Mouse (Mus musculus): ENCODE measurements around the gene B020031M17Rik. TPM values are rescaled to one million over a fixed set of nuclear protein-coding genes. Genes with fewer than 3 reads are reported as not detected.
"Not testable (repeated sequence)": the region's sequence is repeated elsewhere in the genome, so short reads cannot be mapped to it uniquely, and the experiment has no call there.

Gene B020031M17Rik
- polyA plus RNA-seq (2015; fragmentation: Nextera tagmentation; extraction: Ambion mirVana), result not detected in 2 replicates

DNA sequence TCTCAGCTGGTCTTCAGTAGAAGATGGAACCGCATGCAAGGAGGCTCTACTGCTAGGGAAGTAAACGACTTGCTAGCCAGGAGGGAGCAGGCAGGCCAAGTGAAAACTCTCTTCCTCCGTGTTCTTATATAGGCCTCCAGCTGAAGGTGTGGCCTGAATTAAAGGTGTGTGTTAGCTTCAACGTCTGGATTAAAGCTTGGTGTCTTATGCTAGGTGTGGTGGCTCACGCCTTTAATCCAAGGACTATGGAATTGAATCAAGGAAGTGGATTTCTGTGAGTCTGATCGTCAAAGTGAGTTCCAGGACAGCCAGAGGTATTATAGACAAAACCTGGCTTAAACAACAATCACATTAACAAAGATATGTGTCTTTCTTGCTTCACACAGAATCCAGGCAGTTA lies at the start of gene B020031M17Rik:
TSS of gene B020031M17Rik (minus strand) at position 101 of the 400 bp plus-strand sequence.
- H3K4me1 ChIP-seq; H3K27me3 ChIP-seq (replicated peaks): not testable (repeated sequence)
- 75% methylated on average over 4 of the region's 6 CpGs for WGBS

DNA sequence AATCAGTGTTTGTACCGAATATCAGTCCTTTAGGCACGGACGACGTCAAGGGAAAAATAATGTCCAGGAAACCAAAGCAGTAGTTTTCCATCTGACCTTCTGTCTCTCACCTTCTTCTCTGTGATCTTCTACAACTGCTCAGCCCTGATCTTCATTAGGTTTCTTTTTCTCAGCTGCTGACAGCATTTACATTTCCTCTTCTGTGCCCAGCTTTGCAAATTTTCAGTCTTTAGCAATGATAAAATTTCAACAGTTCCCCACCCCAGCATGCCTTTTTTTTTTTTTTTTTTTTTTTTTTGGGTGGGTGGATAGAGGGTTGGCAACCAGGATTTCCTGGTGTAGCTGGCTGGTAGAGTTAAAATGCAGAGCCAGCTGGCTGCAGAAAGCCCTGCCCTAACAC lies 48.6 kb upstream of the B020031M17Rik start:
- H3K9ac ChIP-seq; H3K4me2 ChIP-seq; H3K9me3 ChIP-seq; H3K4me3 ChIP-seq (replicated peaks); H3K36me3 ChIP-seq; H3K27me3 ChIP-seq (replicated peaks); H3K27ac ChIP-seq; H3K4me1 ChIP-seq; ATAC-seq (ENCODE audit: insufficient read depth, low FRiP score, low read depth): not testable (repeated sequence)
- WGBS, result no CpG with 5 or more reads among the region's 4 CpGs

More for the DNA sequence above, at the start of gene B020031M17Rik:
- H3K9me3 ChIP-seq; H3K4me3 ChIP-seq (replicated peaks); H3K36me3 ChIP-seq; H3K9ac ChIP-seq; ATAC-seq (ENCODE audit: insufficient read depth, low FRiP score, low read depth); H3K27ac ChIP-seq; H3K4me2 ChIP-seq: not testable (repeated sequence)

DNA sequence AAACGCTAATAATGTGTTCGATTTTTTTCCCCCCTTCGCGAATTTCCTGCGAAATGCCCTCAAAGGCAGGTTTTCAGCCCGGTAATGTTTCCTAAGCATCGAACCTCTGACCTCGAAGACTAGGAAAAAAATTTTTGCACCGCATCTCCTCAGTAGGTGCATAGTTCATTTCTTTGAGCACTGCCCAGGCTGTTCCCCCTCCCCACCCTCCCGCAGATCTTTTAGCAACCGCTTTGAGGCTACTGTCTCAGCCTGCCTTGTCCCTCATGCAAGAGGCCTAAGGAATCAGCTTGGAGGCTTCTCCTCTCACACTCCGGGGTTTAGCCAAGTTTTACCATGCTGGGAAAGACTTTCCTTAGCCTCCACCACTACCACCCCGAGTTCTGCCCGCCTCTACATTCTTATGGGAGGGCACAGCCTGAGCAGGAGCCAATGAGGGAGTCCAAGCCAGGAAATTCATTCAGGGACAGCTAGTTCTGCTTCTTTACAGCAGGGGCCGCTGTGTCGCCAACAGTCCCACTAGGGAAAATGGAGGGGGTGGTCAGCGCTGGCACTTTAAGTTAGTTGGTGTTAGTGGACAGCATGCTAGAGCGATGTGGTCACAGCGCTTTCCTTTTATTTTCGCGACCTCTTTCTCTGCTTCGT lies 48.0 kb upstream of the B020031M17Rik start:
- not testable (repeated sequence) for H3K9me3 ChIP-seq; H3K27me3 ChIP-seq (replicated peaks); H3K36me3 ChIP-seq; H3K4me2 ChIP-seq; H3K4me3 ChIP-seq (replicated peaks); H3K4me1 ChIP-seq; H3K9ac ChIP-seq; H3K27ac ChIP-seq
- WGBS, result no CpG with 5 or more reads among the region's 22 CpGs
- ATAC-seq (ENCODE audit: insufficient read depth, low FRiP score, low read depth), result peak; percentile 65; the same call in 1 of the 2 replicates

DNA sequence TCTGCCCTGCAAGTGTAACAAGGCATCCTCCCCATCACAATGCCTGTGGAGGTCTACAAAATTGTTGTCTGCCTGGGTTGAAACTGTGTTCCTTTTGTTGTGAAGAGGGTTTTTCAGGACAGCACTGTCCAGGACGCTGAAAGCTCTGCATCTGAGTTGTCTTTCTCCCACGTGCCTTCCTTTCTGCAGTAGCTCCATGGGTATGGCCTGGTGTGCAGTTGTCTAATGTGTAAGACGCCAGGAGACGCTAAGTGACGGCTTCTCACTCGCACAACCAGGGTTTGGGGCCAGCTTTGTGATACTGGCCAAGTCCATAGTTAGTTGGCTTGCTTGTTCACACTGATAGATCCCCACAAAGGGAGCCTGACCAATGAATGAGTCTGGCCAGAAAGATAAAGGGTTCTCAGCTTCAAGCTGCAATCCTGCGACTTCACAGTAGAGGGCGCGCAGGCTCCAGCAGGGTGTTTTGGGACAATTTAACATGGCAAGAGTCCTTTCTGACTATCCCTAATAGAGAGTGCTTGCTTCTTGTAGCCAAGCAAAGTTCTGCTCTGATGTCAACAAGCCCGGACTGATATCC lies 41.4 kb upstream of the B020031M17Rik start:
- not testable (repeated sequence) for H3K4me1 ChIP-seq; H3K9ac ChIP-seq; H3K4me2 ChIP-seq; H3K4me3 ChIP-seq (replicated peaks); ATAC-seq (ENCODE audit: insufficient read depth, low FRiP score, low read depth); H3K9me3 ChIP-seq; H3K27ac ChIP-seq; H3K36me3 ChIP-seq; H3K27me3 ChIP-seq (replicated peaks)
- WGBS, result no CpG with 5 or more reads among the region's 10 CpGs

DNA sequence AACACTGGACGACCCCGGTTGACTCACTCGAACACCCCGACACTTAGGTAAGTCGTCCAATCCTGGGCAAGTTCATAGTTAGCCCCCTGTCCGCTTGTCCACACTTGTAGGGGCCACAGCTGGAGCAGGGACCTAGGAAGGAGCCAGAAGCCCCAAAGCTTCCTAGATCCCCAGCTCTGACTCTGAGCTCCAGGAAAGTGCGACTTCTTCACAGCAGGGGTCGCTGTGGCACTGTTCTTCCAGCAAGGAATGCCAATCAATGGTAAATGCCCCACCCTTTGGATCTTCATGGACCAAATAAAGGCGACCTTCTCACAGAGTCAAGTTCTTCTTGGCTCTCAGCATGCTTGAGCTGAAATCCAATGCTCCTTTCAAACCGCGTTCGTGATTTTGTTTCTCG lies 40.7 kb upstream of the B020031M17Rik start:
- H3K4me3 ChIP-seq (replicated peaks); H3K27me3 ChIP-seq (replicated peaks); ATAC-seq (ENCODE audit: insufficient read depth, low FRiP score, low read depth); H3K9me3 ChIP-seq; H3K36me3 ChIP-seq; H3K27ac ChIP-seq; H3K4me1 ChIP-seq; H3K4me2 ChIP-seq; H3K9ac ChIP-seq: not testable (repeated sequence)
- no CpG with 5 or more reads among the region's 13 CpGs for WGBS

DNA sequence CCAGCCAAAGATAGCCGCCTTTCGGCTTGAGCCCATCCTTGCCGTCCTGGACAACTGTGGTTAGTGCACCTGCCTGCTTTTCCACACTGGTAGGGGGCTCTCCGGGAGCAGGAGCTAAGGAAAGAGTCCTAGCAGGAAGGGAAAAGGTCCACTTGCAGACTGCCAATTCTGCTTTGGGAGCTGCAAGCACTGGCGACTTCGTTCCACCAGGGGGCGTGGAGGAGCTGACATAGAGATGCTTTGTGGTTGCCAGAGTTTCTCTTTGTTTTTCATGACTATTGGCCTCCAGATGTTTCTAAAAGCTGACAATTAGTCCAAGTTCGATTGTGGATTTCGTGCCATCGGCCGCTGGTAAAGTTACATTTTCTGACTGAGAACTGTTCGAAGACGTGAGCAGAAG lies 18.6 kb upstream of the B020031M17Rik start:
- not testable (repeated sequence) for H3K4me1 ChIP-seq; H3K9ac ChIP-seq; H3K4me3 ChIP-seq (replicated peaks); H3K9me3 ChIP-seq; ATAC-seq (ENCODE audit: insufficient read depth, low FRiP score, low read depth); H3K27me3 ChIP-seq (replicated peaks); H3K27ac ChIP-seq; H3K4me2 ChIP-seq; H3K36me3 ChIP-seq
- no CpG with 5 or more reads among the region's 13 CpGs for WGBS

DNA sequence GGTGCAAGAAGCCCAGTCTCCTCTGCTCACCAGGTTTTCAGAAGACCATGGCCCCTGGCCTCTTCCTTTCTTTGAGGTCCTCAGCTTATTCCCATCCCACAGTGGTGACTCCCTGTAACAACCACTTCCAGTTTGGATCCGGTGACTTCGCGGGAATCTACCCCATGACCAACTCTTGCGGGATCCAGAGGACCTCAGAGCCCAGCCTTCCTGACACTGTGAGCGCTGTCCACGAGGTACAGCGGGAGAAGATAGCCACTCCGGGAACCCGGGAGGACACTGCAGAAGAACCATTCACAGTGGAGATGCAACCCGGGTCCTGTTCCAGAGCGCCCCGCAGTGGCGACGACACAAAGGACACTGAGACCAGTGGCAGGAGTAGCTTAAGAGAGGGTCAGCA lies 17.6 kb upstream of the B020031M17Rik start:
- not testable (repeated sequence) for H3K9ac ChIP-seq; H3K9me3 ChIP-seq; H3K4me2 ChIP-seq; H3K4me1 ChIP-seq; H3K36me3 ChIP-seq; H3K27me3 ChIP-seq (replicated peaks); ATAC-seq (ENCODE audit: insufficient read depth, low FRiP score, low read depth); H3K4me3 ChIP-seq (replicated peaks); H3K27ac ChIP-seq
- no CpG with 5 or more reads among the region's 14 CpGs for WGBS

DNA sequence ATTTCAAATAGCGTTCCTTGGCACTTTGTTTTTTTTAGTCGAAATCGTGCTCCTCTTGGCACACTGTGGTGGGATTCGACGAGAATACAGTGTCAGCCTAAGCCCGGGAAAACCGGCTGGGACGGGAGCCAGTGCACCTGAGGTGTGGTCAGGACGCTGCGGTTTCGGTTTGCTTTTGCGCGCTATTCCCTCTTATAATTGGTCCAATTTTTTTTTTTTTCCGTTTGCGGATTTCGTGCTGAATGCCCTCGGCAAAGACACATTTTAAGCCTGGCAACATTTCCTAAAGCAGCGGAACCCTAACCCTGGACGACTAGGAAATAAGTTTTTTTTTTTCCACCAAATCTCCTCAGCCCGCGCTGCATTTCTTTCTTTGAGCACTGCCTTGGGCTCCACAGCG lies 15.4 kb upstream of the B020031M17Rik start:
- not testable (repeated sequence) for ATAC-seq (ENCODE audit: insufficient read depth, low FRiP score, low read depth); H3K4me1 ChIP-seq; H3K9me3 ChIP-seq; H3K9ac ChIP-seq; H3K27me3 ChIP-seq (replicated peaks); H3K27ac ChIP-seq; H3K36me3 ChIP-seq
- WGBS, result under 1% methylated on average over 21 of the region's 22 CpGs
- peak overlapping the region; percentile 44 for H3K4me2 ChIP-seq
- peak overlapping the region; percentile 25; the same call in 1 of the 2 replicates for H3K4me3 ChIP-seq (replicated peaks)

DNA sequence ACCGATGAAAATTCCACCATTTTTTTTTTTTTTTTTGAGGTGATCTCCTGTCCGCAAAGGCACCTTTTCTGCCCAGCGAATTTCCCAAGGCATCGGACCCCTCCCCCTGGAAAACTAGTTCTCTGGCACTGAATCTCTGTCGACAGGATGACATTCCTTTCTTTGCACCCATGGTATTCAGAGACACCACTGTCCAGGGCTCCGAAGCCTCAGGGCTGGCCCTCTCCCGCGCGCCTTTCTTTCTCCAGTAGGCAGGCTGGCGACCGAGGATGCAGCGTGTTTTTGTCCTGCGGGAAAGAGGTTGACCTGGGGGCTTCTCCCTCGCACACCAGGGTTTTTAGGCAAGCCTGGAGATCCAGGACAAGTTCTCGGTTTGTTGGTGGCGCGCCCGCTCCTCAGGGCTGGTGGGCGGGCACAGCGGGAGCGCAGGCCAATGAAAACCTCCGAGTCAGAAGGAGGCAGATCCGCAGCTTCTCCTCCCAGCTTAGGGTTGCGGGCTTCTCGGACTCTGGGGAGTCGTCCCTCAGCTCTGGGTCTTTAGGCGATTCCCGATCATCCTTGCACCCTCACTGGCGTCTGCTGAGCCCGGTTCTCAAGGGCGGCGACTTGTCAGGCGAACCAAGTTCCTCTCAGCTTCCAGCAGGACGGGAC lies 14.8 kb upstream of the B020031M17Rik start:
- not testable (repeated sequence) for H3K9ac ChIP-seq; H3K9me3 ChIP-seq; H3K4me1 ChIP-seq; H3K36me3 ChIP-seq; H3K27ac ChIP-seq; H3K27me3 ChIP-seq (replicated peaks)
- WGBS, result under 1% methylated on average over 18 of the region's 34 CpGs
- H3K4me3 ChIP-seq (replicated peaks), result peak overlapping the region; percentile 25; the same call in 1 of the 2 replicates
- peak; percentile 66; the same call in 1 of the 2 replicates for ATAC-seq (ENCODE audit: insufficient read depth, low FRiP score, low read depth)
- peak overlapping the region; percentile 44 for H3K4me2 ChIP-seq

DNA sequence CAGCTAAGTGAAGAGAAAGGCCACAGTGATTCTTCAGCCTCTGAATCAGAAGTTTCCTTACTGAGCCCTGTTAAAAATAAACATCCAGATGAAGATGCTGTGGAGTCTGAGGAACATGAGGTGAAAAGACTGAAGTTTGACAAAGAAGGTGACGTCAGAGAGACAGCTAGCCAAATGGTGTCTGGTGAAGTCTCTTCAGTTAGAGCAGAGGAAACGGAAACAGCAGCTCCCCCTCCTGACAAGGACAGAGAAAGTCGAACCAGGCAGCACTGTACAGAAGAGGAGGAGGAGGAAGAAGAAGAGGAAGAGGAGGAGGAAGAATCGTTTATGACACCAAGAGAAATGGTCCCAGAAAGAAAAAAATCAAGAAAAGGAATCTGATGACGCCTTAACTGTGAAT lies 12.2 kb upstream of the B020031M17Rik start:
- WGBS, result no CpG with 5 or more reads among the region's 5 CpGs
- ATAC-seq (ENCODE audit: insufficient read depth, low FRiP score, low read depth); H3K4me3 ChIP-seq (replicated peaks): not testable (repeated sequence)

DNA sequence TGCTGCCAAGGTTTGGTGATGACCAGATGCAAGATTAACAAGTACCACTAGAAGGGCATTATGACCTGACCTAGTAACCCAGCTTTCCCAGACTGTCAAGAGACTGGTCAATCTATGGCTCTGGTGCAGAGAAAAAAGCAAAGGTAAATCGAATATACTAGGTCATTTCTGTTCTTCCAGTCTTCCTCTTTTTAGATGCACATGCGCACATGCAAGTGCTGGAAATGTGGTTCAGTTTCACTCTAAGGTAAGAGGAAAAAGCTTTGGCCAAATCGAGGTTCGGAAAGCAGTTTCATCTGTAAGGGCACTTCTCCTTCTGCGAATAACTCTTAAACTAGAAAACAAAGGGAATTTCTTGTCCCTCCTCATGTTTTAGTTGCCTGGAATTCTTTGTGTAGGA lies 5.0 kb upstream of the B020031M17Rik start:
- not testable (repeated sequence) for ATAC-seq (ENCODE audit: insufficient read depth, low FRiP score, low read depth); H3K9ac ChIP-seq
- WGBS, result no CpG with 5 or more reads among the region's 5 CpGs

More for the DNA sequence above, 12.2 kb upstream of the B020031M17Rik start:
- not testable (repeated sequence) for H3K4me2 ChIP-seq; H3K36me3 ChIP-seq; H3K27ac ChIP-seq; H3K4me1 ChIP-seq; H3K9me3 ChIP-seq; H3K27me3 ChIP-seq (replicated peaks); H3K9ac ChIP-seq

DNA sequence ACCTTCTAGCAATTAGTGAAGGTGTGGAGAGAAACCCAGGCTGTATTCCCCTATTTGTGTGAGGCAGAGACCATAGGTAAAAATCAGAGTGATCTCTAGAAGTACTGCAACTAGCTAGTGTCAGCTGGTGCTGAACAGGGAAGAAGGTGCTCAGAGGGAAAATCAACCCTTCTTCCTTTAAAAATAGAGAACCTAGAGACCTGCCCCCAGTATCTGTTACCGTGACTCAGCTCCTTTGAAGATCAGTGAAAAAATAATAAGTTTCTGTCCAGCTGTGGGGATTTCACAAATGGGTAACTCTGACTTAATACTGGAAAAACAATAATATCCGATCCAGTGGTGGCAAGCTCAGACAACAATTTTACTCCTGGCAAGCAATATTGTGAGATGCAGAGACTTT lies 4.5 kb upstream of the B020031M17Rik start:
- H3K4me3 ChIP-seq (replicated peaks); H3K27ac ChIP-seq; H3K36me3 ChIP-seq; H3K4me2 ChIP-seq; H3K9me3 ChIP-seq; H3K4me1 ChIP-seq; H3K27me3 ChIP-seq (replicated peaks); H3K9ac ChIP-seq; ATAC-seq (ENCODE audit: insufficient read depth, low FRiP score, low read depth): not testable (repeated sequence)
- 73% methylated on average over 2 of the region's 2 CpGs for WGBS

More for the DNA sequence above, 5.0 kb upstream of the B020031M17Rik start:
- H3K27ac ChIP-seq; H3K9me3 ChIP-seq; H3K4me2 ChIP-seq; H3K27me3 ChIP-seq (replicated peaks); H3K36me3 ChIP-seq; H3K4me3 ChIP-seq (replicated peaks); H3K4me1 ChIP-seq: not testable (repeated sequence)
